Mouse (Mus musculus): ENCODE measurements around the gene Nfix. TPM values are rescaled to one million over a fixed set of nuclear protein-coding genes. Genes with fewer than 3 reads are reported as not detected.

The Nfix gene
- polyA plus RNA-seq, 1 experiment from 2014 or later = 413 TPM

- H3K4me3 ChIP-seq = no peak overlapping the region
- no peak for ATAC-seq (replicated peaks)
- no peak overlapping the region for H3K27ac ChIP-seq (replicated peaks)
- no peaks in the 10 kb centered on the region for H3K9me3 ChIP-seq
- H3K4me1 ChIP-seq = peaks cover 27% of the 10 kb centered on the region
- WGBS = 98% methylated on average over 5 of the region's 5 CpGs
- H3K9ac ChIP-seq (replicated peaks) = no peak overlapping the region
- no peaks in the 10 kb centered on the region for H3K36me3 ChIP-seq
- H3K4me2 ChIP-seq (replicated peaks) = no peak overlapping the region
- no peaks in the 10 kb centered on the region for H3K27me3 ChIP-seq
These were observed 5.9 kb upstream of the Nfix start for GRCm38 (mm10) chr8:84806031-84806430.

GRCm38 (mm10) chr8:84799136-84799931 is 810 bp downstream of the Nfix start:
- peak overlapping the region; percentile 97 for H3K27ac ChIP-seq (replicated peaks)
- peak overlapping the region; percentile 69 for H3K4me2 ChIP-seq (replicated peaks)
- H3K36me3 ChIP-seq = no peaks in the 10 kb centered on the region
- H3K9ac ChIP-seq (replicated peaks) = peak overlapping the region; percentile 95
- H3K4me3 ChIP-seq = peak overlapping the region; percentile 84
- WGBS = under 1% methylated on average over 61 of the region's 108 CpGs
- H3K27me3 ChIP-seq = no peaks in the 10 kb centered on the region
- peaks cover 63% of the 10 kb centered on the region for H3K4me1 ChIP-seq
- no peaks in the 10 kb centered on the region for H3K9me3 ChIP-seq
- peak; percentile 3; the same call in 1 of the 2 replicates for ATAC-seq (replicated peaks)

GRCm38 (mm10) chr8:84798446-84799135 is 1.6 kb downstream of the Nfix start:
- H3K9ac ChIP-seq (replicated peaks) = peak overlapping the region; percentile 95
- H3K4me3 ChIP-seq = peak overlapping the region; percentile 84
- ATAC-seq (replicated peaks) = no peak
- peak overlapping the region; percentile 97 for H3K27ac ChIP-seq (replicated peaks)
- no peaks in the 10 kb centered on the region for H3K36me3 ChIP-seq
- H3K4me1 ChIP-seq = peaks cover 70% of the 10 kb centered on the region
- peak overlapping the region; percentile 69 for H3K4me2 ChIP-seq (replicated peaks)
- no peaks in the 10 kb centered on the region for H3K9me3 ChIP-seq
- H3K27me3 ChIP-seq = no peaks in the 10 kb centered on the region
- 31% methylated on average over 10 of the region's 10 CpGs for WGBS

GRCm38 (mm10) chr8:84797971-84798370 is 2.2 kb downstream of the Nfix start:
- Histone ChIP-seq H3K36me3 (no peaks in the 10 kb centered on the region), H3K4me2 (replicated peaks) (peak overlapping the region; percentile 69), H3K27ac (replicated peaks) (peak overlapping the region; percentile 97), H3K27me3 (no peaks in the 10 kb centered on the region), H3K4me1 (peaks cover 77% of the 10 kb centered on the region), H3K9me3 (no peaks in the 10 kb centered on the region), H3K9ac (replicated peaks) (peak overlapping the region; percentile 95), H3K4me3 (peak overlapping the region; percentile 84)
- WGBS = 50% methylated on average over 6 of the region's 6 CpGs
- no peak for ATAC-seq (replicated peaks)

- Histone ChIP-seq H3K27ac (replicated peaks) (peak overlapping the region; percentile 97), H3K9me3 (no peaks in the 10 kb centered on the region), H3K27me3 (no peaks in the 10 kb centered on the region), H3K4me2 (replicated peaks) (peak overlapping the region; percentile 69), H3K4me1 (peaks cover 83% of the 10 kb centered on the region), H3K4me3 (peak overlapping the region; percentile 84), H3K36me3 (no peaks in the 10 kb centered on the region), H3K9ac (replicated peaks) (peak overlapping the region; percentile 95)
- no peak for ATAC-seq (replicated peaks)
- 63% methylated on average over 15 of the region's 15 CpGs for WGBS
These were observed 2.8 kb downstream of the Nfix start for GRCm38 (mm10) chr8:84797256-84797797.

- Histone ChIP-seq H3K36me3 (no peaks in the 10 kb centered on the region), H3K27me3 (no peaks in the 10 kb centered on the region), H3K4me1 (peaks cover 97% of the 10 kb centered on the region), H3K9me3 (no peaks in the 10 kb centered on the region), H3K27ac (replicated peaks) (peak overlapping the region; percentile 97), H3K4me2 (replicated peaks) (peak overlapping the region; percentile 37), H3K9ac (replicated peaks) (peak overlapping the region; percentile 38), H3K4me3 (no peak overlapping the region)
- WGBS = 30% methylated on average over 7 of the region's 7 CpGs
- ATAC-seq (replicated peaks) = peak; percentile 27
These were observed 5.7 kb downstream of the Nfix start for GRCm38 (mm10) chr8:84794486-84794885.

- peak overlapping the region; percentile 37 for H3K4me2 ChIP-seq (replicated peaks)
- peak overlapping the region; percentile 97 for H3K27ac ChIP-seq (replicated peaks)
- peak overlapping the region; percentile 11; the same call in 1 of the 2 replicates for H3K4me3 ChIP-seq
- no peaks in the 10 kb centered on the region for H3K36me3 ChIP-seq
- peak overlapping the region; percentile 38 for H3K9ac ChIP-seq (replicated peaks)
- H3K4me1 ChIP-seq = peaks cover 99% of the 10 kb centered on the region
- H3K9me3 ChIP-seq = no peaks in the 10 kb centered on the region
- ATAC-seq (replicated peaks) = peak; percentile 86
- 28% methylated on average over 13 of the region's 13 CpGs for WGBS
- no peaks in the 10 kb centered on the region for H3K27me3 ChIP-seq
These were observed 6.2 kb downstream of the Nfix start for GRCm38 (mm10) chr8:84793791-84794485.

GRCm38 (mm10) chr8:84793134-84793533 is 7.0 kb downstream of the Nfix start:
- no peaks in the 10 kb centered on the region for H3K27me3 ChIP-seq

GRCm38 (mm10) chr8:84792429-84792947 is 7.7 kb downstream of the Nfix start:
- no peak for ATAC-seq (replicated peaks)
- 71% methylated on average over 12 of the region's 12 CpGs for WGBS
- Histone ChIP-seq H3K4me1 (peaks cover 99% of the 10 kb centered on the region), H3K9me3 (no peaks in the 10 kb centered on the region), H3K4me2 (replicated peaks) (no peak overlapping the region; the same call in 1 of the 2 replicates), H3K27ac (replicated peaks) (peak overlapping the region; percentile 97), H3K27me3 (no peaks in the 10 kb centered on the region), H3K4me3 (no peak overlapping the region), H3K36me3 (no peaks in the 10 kb centered on the region), H3K9ac (replicated peaks) (0 out of 2 replicates have a peak overlapping the region, but pooled peaks have one; percentile 34)

More at GRCm38 (mm10) chr8:84793134-84793533, 7.0 kb downstream of the Nfix start:
- Histone ChIP-seq H3K36me3 (no peaks in the 10 kb centered on the region), H3K4me3 (peak overlapping the region; percentile 8; the same call in 1 of the 2 replicates), H3K27ac (replicated peaks) (peak overlapping the region; percentile 97), H3K4me1 (peaks cover 99% of the 10 kb centered on the region), H3K9me3 (no peaks in the 10 kb centered on the region), H3K9ac (replicated peaks) (peak overlapping the region; percentile 34; the same call in 1 of the 2 replicates), H3K4me2 (replicated peaks) (peak overlapping the region; percentile 35)
- ATAC-seq (replicated peaks) = no peak
- WGBS = 51% methylated on average over 9 of the region's 9 CpGs

GRCm38 (mm10) chr8:84790537-84790936 is 9.6 kb downstream of the Nfix start:
- peak overlapping the region; percentile 16; the same call in 1 of the 2 replicates for H3K4me2 ChIP-seq (replicated peaks)
- no peaks in the 10 kb centered on the region for H3K36me3 ChIP-seq
- no peak overlapping the region for H3K4me3 ChIP-seq
- ATAC-seq (replicated peaks) = no peak
- H3K4me1 ChIP-seq = peaks cover 99% of the 10 kb centered on the region
- no peaks in the 10 kb centered on the region for H3K9me3 ChIP-seq
- H3K27ac ChIP-seq (replicated peaks) = peak overlapping the region; percentile 97
- WGBS = 70% methylated on average over 2 of the region's 2 CpGs
- H3K9ac ChIP-seq (replicated peaks) = no peak overlapping the region
- H3K27me3 ChIP-seq = peaks cover 3% of the 10 kb centered on the region; the same call in 1 of the 2 replicates

GRCm38 (mm10) chr8:84789855-84790486 is 10.2 kb downstream of the Nfix start:
- Histone ChIP-seq H3K4me2 (replicated peaks) (peak overlapping the region; percentile 16; the same call in 1 of the 2 replicates), H3K27me3 (peaks cover 3% of the 10 kb centered on the region; the same call in 1 of the 2 replicates), H3K9me3 (no peaks in the 10 kb centered on the region), H3K4me3 (no peak overlapping the region), H3K4me1 (peaks cover 99% of the 10 kb centered on the region), H3K36me3 (no peaks in the 10 kb centered on the region), H3K9ac (replicated peaks) (no peak overlapping the region), H3K27ac (replicated peaks) (peak overlapping the region; percentile 97)
- ATAC-seq (replicated peaks) = peak; percentile 25; the same call in 1 of the 2 replicates
- WGBS = 51% methylated on average over 9 of the region's 9 CpGs
